Mouse (Mus musculus) lung, postnatal 0 days (tissue): Measurements from ENCODE around the gene Foxd1. TPM values are rescaled to one million over a fixed set of nuclear protein-coding genes. Genes with fewer than 3 reads are reported as not detected.

Source experiments
- ATAC-seq: fragments of 200-750 bp; cut with Nextera tagmentation; 2 replicates; pipeline ENCODE4 v1.8.0; 2017; ENCODE audit warnings: moderate library complexity
- DNase-seq: peaks from one replicate; pipeline ENCODE4 v3.0.0-alpha.2; 2016; ENCODE audit warnings: low spot score
- H3K27ac ChIP-seq: fragments of 300-500 bp; sonication (generic); 2 replicates; pipeline ENCODE4 v1.5.1; 2014; ENCODE audit warnings: antibody characterized with exemption, mild to moderate bottlenecking, low read length, mixed read lengths
- H3K27me3 ChIP-seq: fragments of 300-500 bp; sonication (generic); replicated peaks from 2 replicates; pipeline ENCODE4 v1.6.1; 2014; ENCODE audit warnings: low read length, mixed read lengths; ENCODE audit not compliant: insufficient read depth
- H3K36me3 ChIP-seq: fragments of 300-500 bp; sonication (generic); 2 replicates; pipeline ENCODE4 v1.6.1; 2014; ENCODE audit warnings: low read length, mixed read lengths; ENCODE audit not compliant: insufficient read depth
- H3K4me1 ChIP-seq: fragments of 300-500 bp; sonication (generic); 2 replicates; pipeline ENCODE4 v1.6.1; 2014; ENCODE audit warnings: antibody characterized with exemption, low read depth, low read length, mixed read lengths; ENCODE audit not compliant: insufficient read depth
- H3K4me2 ChIP-seq: fragments of 300-500 bp; sonication (generic); replicated peaks from 2 replicates; pipeline ENCODE4 v1.6.1; 2014; ENCODE audit warnings: low read depth, mild to moderate bottlenecking, low read length, moderate library complexity, mixed read lengths
- H3K4me3 ChIP-seq: fragments of 300-500 bp; sonication (generic); 2 replicates; pipeline ENCODE4 v1.5.1; 2014; ENCODE audit warnings: low read depth, low read length
- H3K9ac ChIP-seq: fragments of 300-500 bp; sonication (generic); replicated peaks from 2 replicates; pipeline ENCODE4 v1.6.1; 2014; ENCODE audit warnings: low read depth, mild to moderate bottlenecking
- H3K9me3 ChIP-seq: fragments of 300-500 bp; sonication (generic); 2 replicates; pipeline ENCODE4 v1.6.1; 2016; ENCODE audit warnings: low read length, mixed read lengths
- CTCF ChIP-seq: IDR thresholded peaks from 2 replicates; pipeline ENCODE4 v1.5.1; 2016; ENCODE audit warnings: antibody characterized with exemption, mild to moderate bottlenecking
- EP300 ChIP-seq: IDR thresholded peaks from 2 replicates; pipeline ENCODE4 v1.6.1; 2016; ENCODE audit warnings: antibody characterized with exemption, mild to moderate bottlenecking, control low read depth
- WGBS: fragments of 180-500 bp; shearing (Covaris S2); extraction: QIAGEN DNeasy Blood & Tissue Kit; methylation state at CpG from one replicate; pipeline ENCODE4 v1.1.7; 2014; 5-methylcytosine and 5-hydroxymethylcytosine counted together
- polyA plus RNA-seq: library from polyadenylated mRNA; unstranded; fragments of >200 nt; fragmentation: Nextera tagmentation; extraction: Ambion mirVana; gene quantifications from 2 replicates; pipeline ENCODE4 v1.2.1, GENCODE M21; 2015

Gene Foxd1
- polyA plus RNA-seq, 1 experiment from 2014 or later: 0.05 TPM

- no peaks in the 10 kb centered on the region for H3K9me3 ChIP-seq
- H3K4me2 ChIP-seq: no peak overlapping the region
- no peaks in the 10 kb centered on the region for H3K36me3 ChIP-seq
- no peak overlapping the region for H3K4me3 ChIP-seq
- 11% methylated on average over 18 of the region's 18 CpGs for WGBS
- H3K27me3 ChIP-seq: peaks cover 90% of the 10 kb centered on the region
- peaks cover 8% of the 10 kb centered on the region for H3K4me1 ChIP-seq
- H3K9ac ChIP-seq: no peak overlapping the region
- H3K27ac ChIP-seq: no peak overlapping the region
- DNase-seq (no peak), ATAC-seq (no peak)
- TF ChIP-seq CTCF: no peak
- TF ChIP-seq EP300: no peak
Observed at GRCm38 (mm10) chr13:98357433-98358423, 3.7 kb downstream of the Foxd1 start.

GRCm38 (mm10) chr13:98358424-98359181 lies 4.6 kb downstream of the Foxd1 start:
- WGBS: 12% methylated on average over 23 of the region's 23 CpGs
- H3K9me3 ChIP-seq: no peaks in the 10 kb centered on the region
- H3K36me3 ChIP-seq: no peaks in the 10 kb centered on the region
- TF ChIP-seq EP300 (no peak), CTCF (no peak)
- H3K9ac ChIP-seq: no peak overlapping the region
- H3K27me3 ChIP-seq: peaks cover 90% of the 10 kb centered on the region
- H3K27ac ChIP-seq: no peak overlapping the region
- no peak overlapping the region for H3K4me2 ChIP-seq
- no peak overlapping the region for H3K4me3 ChIP-seq
- ATAC-seq (no peak), DNase-seq (no peak)
- peaks cover 7% of the 10 kb centered on the region for H3K4me1 ChIP-seq

GRCm38 (mm10) chr13:98359337-98359736 lies 5.3 kb downstream of the Foxd1 start:
- no peak for TF ChIP-seq EP300
- no peak for TF ChIP-seq CTCF
- no peaks in the 10 kb centered on the region for H3K36me3 ChIP-seq
- H3K9me3 ChIP-seq: no peaks in the 10 kb centered on the region
- H3K9ac ChIP-seq: no peak overlapping the region
- H3K4me1 ChIP-seq: peaks cover 2% of the 10 kb centered on the region
- H3K27me3 ChIP-seq: peaks cover 88% of the 10 kb centered on the region
- no peak for DNase-seq
- H3K4me2 ChIP-seq: no peak overlapping the region
- no peak overlapping the region for H3K4me3 ChIP-seq
- no peak for ATAC-seq
- 4% methylated on average over 6 of the region's 8 CpGs for WGBS
- H3K27ac ChIP-seq: no peak overlapping the region

GRCm38 (mm10) chr13:98360391-98360790 lies 6.3 kb downstream of the Foxd1 start:
- DNase-seq (no peak), ATAC-seq (no peak)
- TF ChIP-seq EP300 (no peak), CTCF (no peak)
- no peak overlapping the region for H3K9ac ChIP-seq
- H3K9me3 ChIP-seq: no peaks in the 10 kb centered on the region
- no peaks in the 10 kb centered on the region for H3K36me3 ChIP-seq
- no peaks in the 10 kb centered on the region for H3K4me1 ChIP-seq
- H3K4me3 ChIP-seq: no peak overlapping the region
- 2% methylated on average over 6 of the region's 6 CpGs for WGBS
- no peak overlapping the region for H3K27ac ChIP-seq
- H3K27me3 ChIP-seq: peaks cover 86% of the 10 kb centered on the region
- H3K4me2 ChIP-seq: no peak overlapping the region

GRCm38 (mm10) chr13:98361161-98361560 lies 7.1 kb downstream of the Foxd1 start:
- WGBS: 24% methylated on average over 5 of the region's 5 CpGs
- H3K27ac ChIP-seq: no peak overlapping the region

GRCm38 (mm10) chr13:98363046-98363445 lies 9.0 kb downstream of the Foxd1 start:
- WGBS: 21% methylated on average over 4 of the region's 4 CpGs
- no peaks in the 10 kb centered on the region for H3K9me3 ChIP-seq
- no peaks in the 10 kb centered on the region for H3K36me3 ChIP-seq
- H3K4me2 ChIP-seq: no peak overlapping the region
- peaks cover 88% of the 10 kb centered on the region for H3K27me3 ChIP-seq
- H3K4me3 ChIP-seq: no peak overlapping the region
- DNase-seq (no peak), ATAC-seq (no peak)
- H3K9ac ChIP-seq: no peak overlapping the region
- H3K4me1 ChIP-seq: no peaks in the 10 kb centered on the region
- no peak overlapping the region for H3K27ac ChIP-seq
- TF ChIP-seq EP300 (no peak), CTCF (no peak)

More at GRCm38 (mm10) chr13:98361161-98361560, 7.1 kb downstream of the Foxd1 start:
- peaks cover 85% of the 10 kb centered on the region for H3K27me3 ChIP-seq
- no peaks in the 10 kb centered on the region for H3K4me1 ChIP-seq
- H3K36me3 ChIP-seq: no peaks in the 10 kb centered on the region
- H3K9me3 ChIP-seq: no peaks in the 10 kb centered on the region
- ATAC-seq (no peak), DNase-seq (no peak)
- no peak overlapping the region for H3K4me2 ChIP-seq
- no peak overlapping the region for H3K9ac ChIP-seq
- H3K4me3 ChIP-seq: no peak overlapping the region
- TF ChIP-seq CTCF: no peak
- TF ChIP-seq EP300: no peak
